Mouse (Mus musculus) neural tube, embryonic 14.5 days (tissue): ENCODE measurements around the gene Gm8237. TPM values are rescaled to one million over a fixed set of nuclear protein-coding genes. Genes with fewer than 3 reads are reported as not detected.
"Not testable (repeated sequence)": the region's sequence is repeated elsewhere in the genome, so short reads cannot be mapped to it uniquely, and the experiment has no call there.

Experiments
- ATAC-seq: fragments of 200-750 bp; cut with Nextera tagmentation; 2 replicates; pipeline ENCODE4 v1.8.0; 2017; ENCODE audit warnings: low read depth, mild to moderate bottlenecking, moderate TSS enrichment, moderate library complexity
- H3K27ac ChIP-seq: fragments of 300-500 bp; sonication (generic); 2 replicates; pipeline ENCODE4 v1.5.1; 2014; ENCODE audit warnings: low read depth, mild to moderate bottlenecking, control low read depth, low read length, moderate library complexity, mixed read lengths
- H3K27me3 ChIP-seq: fragments of 300-500 bp; sonication (generic); 2 replicates; pipeline ENCODE4 v1.6.1; 2014; ENCODE audit warnings: low read length; ENCODE audit not compliant: control insufficient read depth, insufficient read depth
- H3K36me3 ChIP-seq: fragments of 300-500 bp; sonication (generic); 2 replicates; pipeline ENCODE4 v1.6.1; 2014; ENCODE audit warnings: low read length, mixed read lengths; ENCODE audit not compliant: control insufficient read depth, insufficient read depth
- H3K4me1 ChIP-seq: fragments of 300-500 bp; sonication (generic); 2 replicates; pipeline ENCODE4 v1.6.1; 2014; ENCODE audit warnings: low read length; ENCODE audit not compliant: control insufficient read depth, insufficient read depth
- H3K4me2 ChIP-seq: fragments of 300-500 bp; sonication (generic); 2 replicates; pipeline ENCODE4 v1.6.1; 2014; ENCODE audit warnings: mild to moderate bottlenecking, low read depth, low read length, control low read depth
- H3K4me3 ChIP-seq: fragments of 300-500 bp; sonication (generic); 2 replicates; pipeline ENCODE4 v1.5.1; 2014; ENCODE audit warnings: low read depth, low read length, control low read depth, mixed read lengths
- H3K9ac ChIP-seq: fragments of 300-500 bp; sonication (generic); replicated peaks from 2 replicates; pipeline ENCODE4 v1.6.1; 2014; ENCODE audit warnings: low read depth, mild to moderate bottlenecking, control low read depth, low read length, mixed read lengths
- H3K9me3 ChIP-seq: fragments of 300-500 bp; sonication (generic); 2 replicates; pipeline ENCODE4 v1.6.1; 2016; ENCODE audit warnings: low read length; ENCODE audit not compliant: control insufficient read depth
- WGBS: fragments of 180-500 bp; shearing (Covaris S2); extraction: QIAGEN DNeasy Blood & Tissue Kit; methylation state at CpG from one replicate; pipeline ENCODE4 v1.1.7; 2014; 5-methylcytosine and 5-hydroxymethylcytosine counted together
- polyA plus RNA-seq: library from polyadenylated mRNA; unstranded; fragments of >200 nt; fragmentation: Nextera tagmentation; extraction: Ambion mirVana; gene quantifications from 2 replicates; pipeline ENCODE4 v1.2.1, GENCODE M21; 2014

Gm8237 gene
- 0.88 and 1.8 TPM in 2 replicates for polyA plus RNA-seq

DNA sequence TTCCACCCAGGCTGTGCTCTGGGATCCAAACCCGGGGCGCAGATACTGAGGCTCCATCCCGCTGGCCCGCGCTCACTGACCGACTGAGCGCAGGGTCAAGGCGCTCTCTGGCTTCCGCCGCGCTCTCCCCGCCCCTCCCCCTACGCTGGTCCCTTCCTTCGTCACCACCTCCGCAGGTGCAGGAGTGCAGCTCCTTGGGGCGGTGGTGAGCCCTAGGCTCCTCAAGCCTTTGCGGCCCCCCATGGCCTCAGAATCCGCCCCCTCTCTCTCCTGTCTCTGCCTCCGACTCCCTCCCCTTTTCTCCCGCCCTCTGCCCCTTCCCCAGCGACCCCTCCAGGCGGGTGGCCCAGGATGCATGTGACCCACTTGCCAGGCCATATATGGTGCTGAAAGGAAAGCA lies at the start of gene Gm8237:
Gene Gm8237, minus strand, starts transcription at position 142 of the 400 bp plus-strand sequence.
- ATAC-seq = peak; percentile 72; the same call in 1 of the 2 replicates
- not testable (repeated sequence) for H3K36me3 ChIP-seq, H3K4me1 ChIP-seq, H3K27me3 ChIP-seq, H3K27ac ChIP-seq, H3K9me3 ChIP-seq
- under 1% methylated on average over 19 of the region's 22 CpGs for WGBS
- peak within 1 kb of the TSS; percentile 44 for H3K9ac ChIP-seq
- peak within 1 kb of the TSS; percentile 37 for H3K4me3 ChIP-seq
- H3K4me2 ChIP-seq = peak within 1 kb of the TSS; percentile 55

DNA sequence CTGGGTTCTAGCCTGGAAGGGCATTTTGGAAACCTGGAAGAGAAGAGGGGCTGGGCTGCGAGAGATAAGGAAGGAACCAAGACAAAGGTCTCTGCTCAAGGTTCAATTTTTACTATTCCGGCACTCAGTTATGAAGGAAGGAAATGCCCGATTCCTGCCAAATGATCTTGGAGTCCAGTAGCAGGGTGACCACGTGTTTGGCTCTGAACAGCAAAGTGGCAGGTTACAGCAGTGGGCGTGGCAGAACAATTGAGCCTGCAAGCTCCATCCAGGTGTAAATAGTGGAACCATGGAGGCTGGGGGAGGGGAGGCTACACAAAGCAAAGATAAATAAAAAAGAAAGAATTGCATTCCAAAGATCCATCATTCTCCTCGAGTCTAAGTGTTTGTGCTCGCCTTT lies 43.1 kb upstream of the Gm8237 start:
- WGBS = 80% methylated on average over 7 of the region's 7 CpGs

DNA sequence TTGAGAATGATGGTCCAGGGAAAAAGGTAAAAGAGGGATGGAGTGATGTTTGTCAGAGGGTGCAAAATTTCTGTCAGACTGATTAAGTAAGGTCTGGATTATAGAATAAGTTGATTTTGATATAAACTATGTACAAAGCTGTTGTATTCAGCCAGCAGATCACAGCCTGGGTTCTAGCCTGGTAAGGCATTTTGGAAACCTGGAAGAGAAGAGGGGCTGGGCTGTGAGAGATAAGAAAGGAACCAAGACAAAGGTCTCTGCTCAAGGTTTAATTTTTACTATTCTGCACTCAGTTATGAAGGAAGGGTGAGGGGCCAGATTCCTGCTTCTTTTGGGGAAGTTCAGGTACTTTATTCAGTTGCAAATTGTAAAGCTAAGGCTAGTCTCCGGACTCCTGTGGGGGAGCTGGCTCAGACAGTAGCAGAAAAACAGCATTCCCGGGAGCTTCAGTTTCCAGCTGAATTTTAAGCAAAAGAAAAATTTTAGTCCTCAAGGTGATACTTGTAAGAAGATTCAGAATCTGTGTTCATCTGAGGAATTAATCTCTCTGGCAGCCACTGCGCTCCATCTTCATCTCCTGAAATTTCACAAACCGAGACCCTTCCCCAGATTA lies 38.3 kb upstream of the Gm8237 start:
- H3K4me1 ChIP-seq, H3K4me2 ChIP-seq, H3K36me3 ChIP-seq, H3K4me3 ChIP-seq, ATAC-seq, H3K9ac ChIP-seq, H3K27ac ChIP-seq, H3K9me3 ChIP-seq, H3K27me3 ChIP-seq: not testable (repeated sequence)
- 77% methylated on average over 4 of the region's 4 CpGs for WGBS

More for the DNA sequence above, 43.1 kb upstream of the Gm8237 start:
- H3K27ac ChIP-seq, H3K4me2 ChIP-seq, H3K9me3 ChIP-seq, H3K27me3 ChIP-seq, ATAC-seq, H3K9ac ChIP-seq, H3K4me1 ChIP-seq, H3K36me3 ChIP-seq, H3K4me3 ChIP-seq: not testable (repeated sequence)

DNA sequence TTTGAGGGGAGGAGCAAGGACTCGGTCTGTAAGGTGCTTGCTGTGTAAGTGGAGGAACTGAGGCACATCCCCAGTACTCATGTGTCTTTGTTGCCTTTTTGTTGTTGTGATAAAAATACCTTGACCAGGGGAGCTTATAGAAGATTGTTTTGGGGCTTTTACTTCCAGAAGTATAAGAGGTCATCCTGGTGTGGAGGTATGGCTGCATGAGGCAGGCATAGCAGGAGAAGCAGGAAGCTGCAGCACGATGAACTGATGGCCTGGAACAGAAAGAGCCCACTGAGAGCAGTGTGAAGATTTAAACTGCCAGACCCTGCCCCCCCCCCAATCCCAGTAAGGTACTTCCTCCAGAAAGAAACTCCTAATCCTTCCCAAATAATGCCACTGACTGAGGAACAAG lies 33.5 kb upstream of the Gm8237 start:
- not testable (repeated sequence) for H3K4me3 ChIP-seq, H3K9me3 ChIP-seq, ATAC-seq, H3K36me3 ChIP-seq, H3K4me1 ChIP-seq, H3K27ac ChIP-seq, H3K27me3 ChIP-seq, H3K4me2 ChIP-seq, H3K9ac ChIP-seq
- 87% methylated on average over 2 of the region's 2 CpGs for WGBS

DNA sequence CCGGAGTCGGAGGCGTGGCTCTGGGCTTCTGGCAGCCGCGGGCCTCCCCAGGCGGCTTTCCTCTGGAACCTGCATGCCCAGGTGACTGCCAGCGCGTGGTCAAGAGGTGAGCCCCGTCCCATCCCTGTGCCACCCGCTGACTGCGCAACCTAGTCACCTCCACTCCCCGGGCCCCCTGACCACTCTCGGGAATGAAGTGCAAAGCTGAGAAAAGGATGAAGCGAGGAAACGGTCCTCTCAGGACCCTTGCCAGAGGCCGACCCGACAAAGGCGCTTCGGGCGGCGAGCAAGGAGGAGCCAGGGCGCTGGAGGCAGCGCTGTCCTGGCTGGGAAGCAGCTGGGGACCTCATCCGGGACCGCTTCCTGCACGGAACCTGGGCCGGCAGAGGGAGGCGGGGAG lies 391 bp downstream of the Gm8237 start:
- ATAC-seq, H3K9me3 ChIP-seq, H3K27ac ChIP-seq, H3K36me3 ChIP-seq, H3K27me3 ChIP-seq, H3K4me1 ChIP-seq: not testable (repeated sequence)
- H3K4me2 ChIP-seq = peak overlapping the region; percentile 55
- H3K9ac ChIP-seq = peak overlapping the region; percentile 44
- peak overlapping the region; percentile 37 for H3K4me3 ChIP-seq
- 0% methylated on average over 19 of the region's 28 CpGs for WGBS

DNA sequence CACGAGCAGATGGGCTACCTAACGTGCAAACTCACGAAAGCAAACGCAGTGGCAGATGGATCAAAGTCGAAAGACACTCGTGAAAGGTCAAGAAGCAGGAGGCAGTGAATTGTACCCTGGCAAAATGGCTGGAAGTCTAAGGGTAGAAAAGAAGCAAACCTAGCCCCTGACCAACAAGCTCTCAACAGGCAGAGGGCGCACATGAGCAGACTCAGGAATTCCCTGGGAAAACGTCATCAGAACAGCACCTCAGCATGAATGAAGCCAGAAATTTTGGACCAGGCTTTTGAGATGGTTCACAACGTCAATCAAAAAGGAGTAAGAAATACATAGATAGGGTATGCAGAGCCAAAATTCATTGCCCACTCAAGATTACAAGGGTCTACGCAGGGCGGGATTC lies 1.0 kb downstream of the Gm8237 start:
- H3K27ac ChIP-seq, H3K9ac ChIP-seq, H3K4me3 ChIP-seq, H3K9me3 ChIP-seq, H3K4me1 ChIP-seq, H3K36me3 ChIP-seq, H3K4me2 ChIP-seq, H3K27me3 ChIP-seq, ATAC-seq: not testable (repeated sequence)
- 10% methylated on average over 4 of the region's 11 CpGs for WGBS

DNA sequence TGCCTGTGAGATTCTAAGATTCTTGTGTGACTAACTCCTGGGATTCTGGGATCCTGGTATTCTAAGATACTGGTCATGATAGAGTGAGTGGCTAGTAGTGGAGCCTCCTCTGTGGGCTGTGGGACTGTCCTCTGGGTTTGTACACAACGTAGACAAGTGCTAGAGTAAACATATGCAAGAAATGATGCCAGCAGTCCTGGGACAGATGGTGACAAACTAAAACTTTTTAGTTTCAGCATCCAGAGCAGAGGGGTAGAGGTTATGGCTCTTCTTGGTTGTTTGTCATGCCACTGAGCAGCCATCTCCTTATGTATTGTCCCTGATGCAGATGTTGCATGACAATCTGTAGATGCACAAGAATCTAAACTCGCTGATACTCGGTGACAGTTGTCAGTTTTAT lies 24.3 kb downstream of the Gm8237 start:
- not testable (repeated sequence) for ATAC-seq, H3K4me3 ChIP-seq, H3K27me3 ChIP-seq, H3K9me3 ChIP-seq, H3K27ac ChIP-seq, H3K4me1 ChIP-seq, H3K9ac ChIP-seq, H3K4me2 ChIP-seq, H3K36me3 ChIP-seq
- WGBS = 86% methylated on average over 3 of the region's 3 CpGs

DNA sequence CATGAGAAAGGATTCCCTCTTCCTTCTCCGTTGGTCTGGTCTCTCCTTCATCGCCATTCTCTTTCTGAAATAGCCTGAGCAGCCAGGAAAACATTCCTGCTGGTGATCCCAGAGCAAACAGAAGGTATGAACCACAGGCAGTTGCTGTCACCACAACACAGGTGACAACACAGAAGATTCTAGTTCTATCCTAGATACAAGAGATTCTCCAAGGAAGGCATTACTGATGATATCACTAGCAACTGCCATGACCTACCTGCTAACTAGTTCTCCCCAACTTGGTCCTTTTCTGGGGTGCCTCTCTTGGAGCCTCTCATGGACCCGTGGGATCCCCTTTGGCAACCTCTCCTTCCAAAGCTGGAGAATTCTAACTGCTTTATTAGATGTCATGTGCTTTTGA lies 50.0 kb downstream of the Gm8237 start, which contains the start of gene Gm3424:
Gene Gm3424, minus strand, starts transcription at position 101 of the 400 bp plus-strand sequence.
- H3K9me3 ChIP-seq, H3K9ac ChIP-seq, H3K36me3 ChIP-seq, H3K4me2 ChIP-seq, H3K27ac ChIP-seq, H3K4me3 ChIP-seq, H3K4me1 ChIP-seq, ATAC-seq, H3K27me3 ChIP-seq: not testable (repeated sequence)
- no CpG with 5 or more reads among the region's 3 CpGs for WGBS

DNA sequence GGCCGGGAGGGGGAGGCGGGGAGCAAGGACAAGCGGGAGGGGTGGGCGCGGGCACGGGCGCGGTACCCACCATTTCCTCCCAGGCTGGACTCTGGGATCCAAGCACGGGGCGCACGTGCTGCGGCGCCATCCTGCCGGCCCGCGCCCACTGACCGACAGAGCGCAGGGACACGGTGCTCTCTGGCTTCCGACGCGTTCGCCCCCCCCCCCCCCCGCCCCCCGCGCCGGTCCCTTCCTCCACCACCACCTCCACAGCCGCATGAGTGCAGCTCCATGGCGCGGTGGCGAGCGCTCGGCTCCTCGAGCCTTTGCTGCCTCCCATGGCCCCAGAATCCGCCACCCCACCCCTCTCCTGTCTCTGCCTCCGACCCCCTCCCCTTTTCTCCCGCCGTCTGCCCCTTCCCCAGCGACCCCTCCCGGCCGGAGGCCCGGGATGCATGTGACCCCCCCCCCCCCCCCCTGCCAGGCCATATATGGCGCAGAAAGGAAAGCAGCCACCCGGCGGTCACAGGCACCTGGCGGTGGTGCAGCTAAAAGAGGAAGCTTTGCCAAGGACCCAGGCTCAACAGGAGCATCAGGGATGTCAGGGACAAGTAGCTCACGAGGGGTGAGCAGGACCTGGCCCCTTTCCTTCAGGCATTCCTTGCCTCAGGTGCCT lies 67.4 kb downstream of the Gm8237 start:
- WGBS = no CpG with 5 or more reads among the region's 47 CpGs
- not testable (repeated sequence) for H3K4me2 ChIP-seq, H3K9ac ChIP-seq

More for the DNA sequence above, 67.4 kb downstream of the Gm8237 start:
- not testable (repeated sequence) for H3K9me3 ChIP-seq, H3K4me1 ChIP-seq, H3K27me3 ChIP-seq, H3K36me3 ChIP-seq, H3K4me3 ChIP-seq, H3K27ac ChIP-seq
- ATAC-seq = peak; percentile 87
